Mouse (Mus musculus) gastrocnemius, postnatal 25 days (tissue): Measurements from ENCODE around the gene Gm21974. TPM values are rescaled to one million over a fixed set of nuclear protein-coding genes. Genes with fewer than 3 reads are reported as not detected.
"Not testable (repeated sequence)": the region's sequence is repeated elsewhere in the genome, so short reads cannot be mapped to it uniquely, and the experiment has no call there.

ENCODE experiments used
- DNase-seq: peaks from one replicate; pipeline ENCODE4 v3.0.0; 2022
- total RNA-seq, 2 experiments: library from RNA; stranded (reverse); gene quantifications; 1 replicate in 1 of 2; 2 replicates in 1 of 2; pipeline ENCODE4 v1.2.3; 2021

Gm21974 gene
- total RNA-seq, 2 experiments from 2014 or later: not detected

GRCm38 (mm10) chr7:127876467-127877348 lies 18.5 kb downstream of the Gm21974 start, which contains the start of gene Zfp668:
Gene Zfp668 (minus strand): TSS chr7:127876828.
- DNase-seq: peak; percentile 87

DNA sequence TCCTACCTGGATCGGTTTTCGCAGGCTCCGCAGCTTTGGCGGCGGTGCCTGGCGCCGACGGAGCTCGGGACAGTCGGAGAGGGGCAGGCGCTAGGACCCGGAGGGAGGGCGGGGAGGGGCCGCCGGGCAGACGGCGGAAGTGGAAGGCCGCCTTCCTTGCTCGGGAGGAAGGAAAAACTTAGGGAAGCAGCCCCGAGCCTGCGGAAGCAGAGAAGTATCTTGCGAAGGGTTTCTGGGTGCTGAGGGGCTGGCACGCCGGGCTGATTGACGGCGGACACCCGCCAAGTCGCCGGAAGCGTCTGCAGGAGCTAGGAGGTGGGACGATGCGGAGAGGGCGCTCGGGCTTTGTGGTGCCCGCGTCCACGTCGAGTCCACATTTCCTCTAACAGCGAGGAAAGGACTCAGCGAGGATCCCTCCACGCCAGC lies 19.2 kb downstream of the Gm21974 start, which contains the start of gene Zfp646:
Zfp646 (plus strand) TSS at position 181 of the 426 bp plus-strand sequence.
- peak; percentile 84 for DNase-seq

DNA sequence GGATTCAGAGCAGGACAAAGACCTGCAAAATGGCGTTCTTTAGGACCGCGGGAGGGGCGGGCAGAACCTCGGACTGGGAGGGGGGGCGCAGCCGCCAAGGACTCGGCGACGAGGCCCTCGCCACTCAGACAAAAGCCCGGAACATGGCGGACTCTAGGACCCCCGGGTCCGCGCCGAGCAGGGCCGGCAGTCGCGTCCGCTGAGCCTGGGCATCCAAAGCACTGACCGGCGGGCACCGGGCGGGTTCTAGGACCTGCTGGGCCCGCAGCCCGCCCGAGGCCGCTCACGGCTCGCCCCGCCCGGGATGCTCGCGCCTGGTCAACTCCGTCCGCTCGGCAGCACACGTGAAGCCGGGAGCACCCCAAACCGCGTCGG lies 19.6 kb downstream of the Gm21974 start:
- DNase-seq: peak; percentile 94

GRCm38 (mm10) chr7:127874812-127875626 lies 20.2 kb downstream of the Gm21974 start:
- no peak for DNase-seq

GRCm38 (mm10) chr7:127870136-127870821 lies 25.0 kb downstream of the Gm21974 start:
- DNase-seq: no peak

DNA sequence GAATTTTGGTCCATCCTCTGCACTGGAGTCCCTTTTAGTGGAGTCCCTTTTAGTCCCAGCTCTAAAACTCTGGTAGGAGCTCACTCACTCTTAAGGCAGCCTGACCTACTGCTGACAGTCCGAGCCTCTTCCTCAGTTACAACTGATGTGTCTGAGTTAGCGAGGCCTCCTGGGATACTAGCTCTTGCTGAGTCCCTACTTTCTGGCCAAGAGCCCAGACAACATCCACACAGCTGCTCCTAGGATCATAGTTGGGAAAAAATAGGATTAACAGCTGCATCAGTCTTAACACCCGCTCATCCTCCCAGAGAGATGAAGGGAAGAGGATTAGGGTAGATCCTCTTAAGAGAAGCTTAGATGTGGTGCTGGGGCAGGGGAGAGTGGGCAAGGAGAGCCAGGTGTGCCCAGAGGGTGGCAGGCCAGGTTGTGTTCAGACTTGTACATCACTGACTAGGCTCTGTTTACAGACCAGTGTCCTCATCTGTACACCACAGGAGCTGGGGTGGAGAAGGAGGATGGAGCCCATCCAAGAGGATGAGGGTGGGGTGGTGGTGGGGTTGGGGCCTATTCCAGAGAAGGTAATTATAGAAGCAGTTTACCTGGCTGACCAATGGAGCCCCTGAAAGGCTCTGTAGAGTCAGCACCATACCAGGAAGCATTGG lies 26.0 kb downstream of the Gm21974 start:
- peak; percentile 48 for DNase-seq

DNA sequence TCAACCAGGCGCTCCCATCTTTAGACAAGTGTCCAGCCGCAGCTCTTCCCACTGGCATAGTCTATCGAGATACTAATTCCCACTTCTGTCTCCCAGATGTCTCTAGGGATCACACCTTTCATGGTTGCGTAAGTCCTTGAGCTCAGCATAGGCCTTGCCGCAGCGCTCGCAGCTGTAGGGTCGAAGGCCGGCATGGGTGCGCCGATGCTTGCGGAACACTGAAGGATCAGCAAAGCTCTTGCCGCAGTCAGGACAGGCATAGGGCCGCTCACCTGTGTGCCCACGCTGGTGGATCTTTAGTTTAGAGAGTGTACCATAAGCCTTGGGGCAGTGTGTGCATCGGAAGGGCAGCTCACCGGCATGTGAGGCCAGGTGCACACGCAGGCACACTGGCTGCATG lies 27.6 kb downstream of the Gm21974 start:
- no peak for DNase-seq

DNA sequence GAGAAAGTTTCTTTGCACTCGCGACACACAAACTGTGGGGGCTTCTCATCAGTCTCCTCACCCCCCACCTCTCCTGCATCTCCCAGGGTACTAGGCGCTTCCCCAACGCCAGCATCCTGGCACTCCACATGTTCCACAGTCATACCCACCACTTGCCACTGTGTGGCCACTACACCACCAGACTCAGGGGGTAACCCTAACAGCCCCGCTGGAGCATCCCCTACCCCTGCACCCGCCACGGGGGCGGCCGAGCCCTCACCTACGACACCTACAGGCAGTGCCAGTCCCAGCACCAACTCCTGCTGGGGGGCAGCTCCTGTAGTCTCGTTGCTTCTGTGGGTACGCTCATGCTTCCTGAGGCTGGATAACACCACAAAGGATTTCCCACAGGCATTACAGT lies 28.8 kb downstream of the Gm21974 start:
- DNase-seq: no peak

GRCm38 (mm10) chr7:127858258-127858657 lies 37.0 kb downstream of the Gm21974 start:
- DNase-seq: no peak

DNA sequence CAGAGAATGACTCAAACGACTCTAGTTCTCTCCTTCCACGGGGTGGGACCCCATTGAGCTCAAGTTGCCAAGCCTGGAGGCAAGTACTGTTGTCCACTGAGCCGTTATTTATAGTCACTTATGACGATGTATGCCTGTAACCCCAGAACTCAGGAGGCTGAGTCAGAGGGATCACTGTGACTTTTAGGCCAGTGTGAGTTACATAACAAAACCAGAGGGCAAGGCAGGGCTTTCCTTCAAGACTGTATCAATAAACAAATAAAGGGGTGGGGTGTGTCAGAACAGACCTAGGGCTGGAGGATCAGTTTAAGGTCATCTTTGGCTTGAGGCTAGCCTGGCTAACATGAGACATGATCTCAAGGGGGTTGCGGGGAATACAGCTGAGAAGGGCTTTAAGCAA lies 44.3 kb downstream of the Gm21974 start:
- peak; percentile 59 for DNase-seq

DNA sequence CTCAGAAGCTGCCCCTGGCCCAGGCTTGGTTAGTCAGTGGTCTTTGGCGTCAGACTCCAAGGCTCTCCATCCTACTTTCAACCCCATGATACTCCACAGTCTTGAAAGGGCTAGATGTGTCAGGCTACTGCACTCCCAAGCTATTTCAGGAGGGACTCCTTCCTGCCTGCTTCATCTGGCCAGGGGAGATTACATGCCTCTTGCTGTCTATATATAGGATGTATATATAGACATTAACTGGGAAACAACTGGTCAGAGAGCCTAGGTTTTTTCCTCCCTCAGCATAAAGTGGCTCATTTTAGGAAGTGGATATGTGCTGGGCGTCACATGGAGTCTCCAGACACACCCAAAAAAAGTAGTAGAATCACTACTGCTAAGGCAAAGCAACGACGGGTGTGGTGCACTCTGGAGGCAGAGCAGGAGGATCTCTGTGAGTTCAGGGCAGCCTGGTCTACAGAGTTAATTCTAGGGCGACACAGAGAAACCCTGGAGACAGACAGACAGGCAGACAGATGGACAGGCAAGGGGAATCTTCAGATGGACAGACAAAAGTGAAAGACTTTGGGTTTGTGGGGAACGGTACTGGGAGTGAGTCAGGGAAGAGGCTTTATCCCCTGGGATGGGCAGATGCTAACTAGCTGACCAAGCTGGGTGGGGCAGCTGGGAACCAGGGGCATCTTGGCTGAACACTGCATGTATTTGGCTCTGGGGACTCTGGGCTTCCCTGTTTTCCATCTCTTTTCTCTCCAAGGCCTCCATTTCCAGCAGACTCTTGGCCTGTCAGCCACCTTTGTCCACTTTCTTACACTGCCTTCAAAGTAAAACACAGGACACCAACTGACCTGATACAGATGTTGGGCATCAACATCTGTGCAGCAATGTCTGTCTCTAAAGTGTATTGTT lies 45.0 kb downstream of the Gm21974 start:
- peak; percentile 38 for DNase-seq

DNA sequence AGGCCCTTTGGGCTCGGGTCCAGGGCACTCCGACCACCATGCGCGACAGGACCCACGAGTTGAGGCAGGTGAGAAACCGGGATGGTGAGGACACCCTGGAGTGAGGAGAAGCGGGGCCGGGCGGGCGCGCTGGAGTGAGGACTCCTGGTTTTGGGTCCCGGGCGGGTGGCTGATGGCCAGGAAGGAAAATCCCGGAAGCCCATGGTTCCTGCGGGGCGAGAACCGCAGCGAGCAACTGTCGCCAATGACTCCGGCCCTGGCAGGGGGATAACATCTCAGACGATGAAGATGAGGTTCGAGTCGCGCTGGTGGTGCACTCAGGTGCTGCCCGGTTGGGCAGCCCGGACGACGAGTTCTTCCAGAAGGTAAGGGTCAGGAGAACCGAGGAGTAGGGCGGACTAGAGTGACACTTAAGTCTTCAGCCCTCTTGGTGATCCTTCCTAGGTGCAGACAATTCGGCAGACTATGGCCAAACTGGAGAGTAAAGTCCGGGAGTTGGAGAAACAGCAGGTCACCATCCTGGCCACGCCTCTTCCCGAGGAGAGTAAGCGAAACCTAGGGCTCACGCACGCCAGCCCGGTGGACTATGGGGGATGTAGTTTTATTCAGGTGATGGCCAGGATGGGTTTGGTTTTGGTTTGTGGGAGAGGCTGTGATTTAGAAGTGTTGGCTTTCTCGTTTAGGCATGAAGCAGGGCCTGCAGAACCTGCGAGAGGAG lies 53.1 kb downstream of the Gm21974 start:
- peak; percentile 78 for DNase-seq

- DNase-seq: peak; percentile 95
These were observed 53.8 kb downstream of the Gm21974 start for GRCm38 (mm10) chr7:127841340-127842000.

DNA sequence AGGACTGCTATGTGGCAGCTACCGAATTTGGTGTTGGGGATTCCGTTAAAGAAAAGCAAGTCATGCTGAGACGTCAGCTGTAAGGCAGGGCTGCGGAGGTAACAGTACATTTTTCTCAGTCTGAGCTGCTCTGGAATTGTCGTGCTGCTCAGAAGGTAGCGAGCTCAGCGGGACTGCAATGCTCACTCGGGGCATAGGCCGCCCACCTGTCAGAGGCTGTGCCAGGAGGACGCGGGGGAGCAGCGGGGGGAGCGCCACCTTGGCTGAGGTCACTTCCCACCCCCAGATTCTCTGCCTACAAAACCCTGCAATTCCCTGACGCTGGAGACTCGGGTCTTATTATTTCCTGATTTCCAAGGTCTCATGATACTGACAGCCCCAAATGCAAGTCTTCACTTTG lies 54.4 kb downstream of the Gm21974 start:
- DNase-seq: peak; percentile 65

- not testable (repeated sequence) for DNase-seq
These were observed 55.2 kb downstream of the Gm21974 start for GRCm38 (mm10) chr7:127840031-127840430.

DNA sequence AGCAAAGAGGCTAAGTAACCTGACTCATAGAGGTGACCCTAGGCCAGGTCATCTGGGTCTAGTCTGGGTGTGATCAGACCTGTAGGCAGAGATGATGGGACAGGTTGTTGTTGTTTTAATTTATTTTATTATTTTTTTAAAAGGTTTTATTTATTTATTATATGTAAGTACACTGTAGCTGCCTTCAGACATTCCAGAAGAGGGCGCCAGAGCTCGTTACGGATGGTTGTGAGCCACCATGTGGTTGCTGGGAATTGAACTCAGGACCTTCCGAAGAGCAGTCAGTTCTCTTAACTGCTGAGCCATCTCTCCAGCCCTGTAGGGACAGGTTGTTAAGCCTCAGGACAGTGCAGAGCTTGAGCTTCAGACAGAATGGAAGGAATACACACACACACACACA lies 57.4 kb downstream of the Gm21974 start:
- not testable (repeated sequence) for DNase-seq

- DNase-seq: no peak
These were observed 57.8 kb downstream of the Gm21974 start for GRCm38 (mm10) chr7:127837473-127837872.
